Mouse (Mus musculus) left cerebral cortex, adult 9 months (tissue): ENCODE measurements around the gene Ccnf.
A peak's percentile ranks its signal among the peaks of the same experiment; 100 is the strongest.

Source experiments
- DNase-seq, 2 experiments: peaks; one replicate each; pipeline ENCODE4 v3.0.0; 2022; ENCODE audit warnings: low spot score in 2 of 2

Gene Ccnf

DNA sequence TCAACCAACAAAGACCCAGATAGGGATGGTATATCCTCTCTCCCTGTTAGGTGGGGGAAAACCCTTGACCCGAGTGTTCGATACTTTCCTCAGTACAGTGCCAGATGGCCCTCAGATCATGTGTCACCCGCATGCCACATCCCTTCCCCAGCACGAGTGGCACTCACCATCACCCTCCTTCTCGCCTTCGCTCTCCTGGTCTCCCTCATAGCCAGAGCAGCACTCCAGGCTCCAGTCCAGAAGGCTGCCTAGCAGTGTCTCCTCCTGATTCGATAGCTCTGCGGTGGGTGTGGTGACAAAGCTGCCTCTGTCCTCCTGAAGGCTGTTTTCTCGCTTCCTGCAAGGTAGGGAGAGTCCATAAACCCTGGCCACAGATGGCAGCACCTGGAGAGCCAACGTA lies 26.5 kb downstream of the Ccnf start:
- no peak for DNase-seq

DNA sequence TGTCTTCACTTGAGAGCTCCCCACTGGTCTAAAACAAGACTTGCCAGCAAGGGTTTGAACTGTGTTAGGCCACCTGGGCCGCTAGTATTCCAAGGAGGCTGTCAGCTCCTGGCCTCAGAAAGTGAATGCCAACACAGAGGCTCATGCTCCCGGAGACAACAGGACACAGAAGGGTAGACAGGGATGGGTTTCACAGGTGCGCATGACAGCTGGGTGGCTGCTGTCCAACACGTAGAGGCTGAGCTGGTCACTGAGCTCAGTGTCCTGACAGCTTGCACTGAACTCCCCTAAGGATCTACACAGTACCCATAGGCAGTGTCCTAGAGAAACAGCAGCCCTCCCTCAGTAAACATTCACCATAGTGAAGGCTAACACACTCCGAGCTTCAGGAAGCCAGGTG lies 27.8 kb downstream of the Ccnf start:
- DNase-seq = no peak

GRCm38 (mm10) chr17:24222653-24223052 lies 28.6 kb downstream of the Ccnf start:
- no peak for DNase-seq

DNA sequence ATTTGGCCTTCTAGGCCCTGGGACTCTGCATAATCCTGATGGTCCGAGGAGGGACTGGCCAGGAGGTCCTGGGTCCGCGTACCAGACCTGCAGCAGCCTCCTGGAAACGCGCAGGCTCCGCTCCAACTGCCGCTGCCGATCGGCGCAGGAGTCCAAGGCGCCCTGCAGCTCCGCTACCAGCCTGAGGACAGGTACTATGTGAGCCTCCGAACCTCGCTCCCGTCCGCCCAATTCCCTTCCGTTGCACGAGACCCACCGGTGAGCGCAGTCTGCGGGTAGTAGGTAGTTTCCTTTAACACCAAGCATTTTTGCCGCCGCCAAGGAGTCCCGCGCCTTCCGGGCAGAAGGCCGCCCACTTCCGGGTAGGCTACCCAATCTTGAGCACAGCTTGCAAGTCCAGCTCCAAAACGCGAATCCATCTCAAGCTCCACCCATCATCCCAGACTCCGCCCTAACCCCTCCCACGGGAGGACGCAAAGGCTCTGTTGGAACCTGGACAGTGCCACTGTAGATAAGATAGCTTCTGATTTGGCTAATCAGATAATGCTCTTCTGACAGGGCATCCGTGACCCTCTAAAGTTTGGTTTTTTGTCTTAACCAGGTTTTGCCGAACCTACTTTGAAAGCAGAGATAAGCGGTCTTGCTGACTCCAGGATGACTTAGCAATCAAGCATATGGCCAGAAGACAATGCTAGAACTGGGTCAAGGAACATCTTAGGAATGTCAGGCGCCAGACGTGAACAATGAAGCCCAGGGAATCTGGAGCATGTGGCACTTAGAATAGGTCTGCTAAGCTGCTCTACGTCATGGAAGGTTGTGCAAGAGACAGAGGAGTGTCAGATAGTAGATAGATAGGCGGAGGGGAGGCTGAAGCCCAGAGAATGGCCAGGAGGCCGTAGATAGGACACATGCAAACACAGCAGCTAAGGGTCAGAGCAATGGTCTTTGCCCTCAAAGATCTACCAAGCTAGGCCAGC lies 30.6 kb downstream of the Ccnf start, which contains the start of gene Tedc2:
TSS of gene Tedc2 (minus strand) at position 417 of the 977 bp plus-strand sequence.
- peak; percentile 90 to 95 for DNase-seq

GRCm38 (mm10) chr17:24216836-24217235 lies 34.4 kb downstream of the Ccnf start:
- no peak for DNase-seq

GRCm38 (mm10) chr17:24213186-24213585 lies 38.1 kb downstream of the Ccnf start:
- DNase-seq = no peak

DNA sequence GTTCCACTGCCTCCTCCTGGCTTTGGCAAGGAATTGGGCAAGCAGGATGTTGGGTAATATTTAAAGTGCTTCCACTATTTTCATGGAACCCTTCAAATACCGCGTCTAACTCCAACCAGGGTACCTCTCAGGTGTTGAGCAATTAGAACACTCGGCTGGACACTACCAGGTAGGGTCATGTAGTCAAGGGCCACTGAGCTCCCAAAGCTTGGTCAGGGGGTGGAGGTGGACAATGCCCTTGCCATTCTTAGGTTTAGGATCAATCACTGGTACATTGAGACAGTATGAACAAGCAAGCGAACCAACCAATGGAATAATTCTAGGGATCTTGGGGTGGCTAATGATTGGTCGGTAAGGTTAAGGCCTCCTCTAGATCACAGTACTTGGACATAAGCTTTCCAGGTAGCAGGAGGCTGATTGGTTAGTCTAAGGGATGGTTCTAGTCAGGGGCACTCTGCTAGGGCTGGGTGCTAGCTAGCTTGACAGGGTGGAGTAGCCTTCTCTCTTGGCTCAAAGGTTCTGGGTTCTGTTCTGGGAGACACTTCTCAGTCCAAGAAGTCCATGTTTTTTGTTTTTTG lies 38.8 kb downstream of the Ccnf start:
- DNase-seq = no peak

DNA sequence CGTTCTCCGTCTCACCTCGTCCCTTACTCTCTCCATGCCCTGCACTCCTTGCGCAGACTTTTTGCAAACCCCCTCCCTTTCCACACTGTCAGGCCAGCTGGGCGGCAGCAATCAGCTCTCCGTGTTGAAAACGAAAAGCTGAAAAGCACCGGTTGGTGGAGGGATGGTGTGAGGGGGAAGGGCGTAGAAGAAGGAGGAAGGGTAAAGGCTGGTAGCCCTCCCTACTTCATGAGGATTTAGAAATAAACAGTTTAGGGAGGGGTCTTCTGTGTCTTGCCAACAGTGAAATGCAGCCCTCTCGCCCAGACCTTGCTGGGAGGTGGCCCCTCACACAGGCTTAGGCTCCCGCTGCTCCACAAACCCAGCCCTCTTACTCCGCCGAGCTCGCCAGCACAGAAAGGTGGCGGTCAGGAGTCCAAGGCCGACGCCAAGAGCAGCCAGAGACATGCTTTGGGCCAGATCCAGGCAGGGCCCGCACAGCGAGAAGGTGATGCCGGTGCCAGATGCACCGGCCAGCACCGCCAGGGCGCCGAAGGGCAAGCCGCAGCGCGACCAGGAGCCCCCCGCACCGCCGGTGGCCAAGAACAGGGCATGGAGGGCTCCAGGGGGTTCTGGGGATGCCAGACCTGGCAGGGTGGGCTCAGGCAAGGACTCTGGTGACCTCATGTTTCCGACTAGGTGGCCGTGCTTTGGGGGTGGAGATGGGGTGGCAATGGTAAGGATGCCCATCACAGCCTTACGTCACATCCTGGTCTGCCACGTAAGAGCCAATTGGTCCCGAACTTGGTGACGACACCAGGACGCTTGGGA lies 39.4 kb downstream of the Ccnf start:
- peak; percentile 81 to 91 for DNase-seq

DNA sequence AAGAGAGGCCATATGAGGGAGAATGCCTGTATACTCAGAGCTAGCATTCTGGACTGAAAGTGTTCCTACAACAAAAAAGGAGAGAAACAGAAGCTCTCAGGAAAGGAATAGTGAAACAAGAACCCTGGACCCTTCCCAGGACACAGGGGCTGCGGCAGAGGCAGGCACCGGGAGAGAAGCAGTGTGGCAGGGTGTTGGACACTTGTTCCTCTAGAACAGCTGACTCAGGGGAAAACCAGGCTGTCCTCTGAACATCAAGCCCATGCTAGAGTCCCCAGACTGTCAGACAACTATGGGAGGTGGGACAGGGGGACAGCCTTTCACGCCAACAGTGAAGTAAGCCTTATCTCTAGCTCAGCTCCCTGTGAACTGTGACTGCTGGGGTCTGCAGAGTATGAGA lies 40.7 kb downstream of the Ccnf start:
- no peak for DNase-seq

GRCm38 (mm10) chr17:24209916-24210240 lies 41.4 kb downstream of the Ccnf start:
- no peak for DNase-seq

GRCm38 (mm10) chr17:24209043-24209915 lies 42.0 kb downstream of the Ccnf start, which contains the start of gene Ntn3:
Gene Ntn3, minus strand, starts transcription at chr17:24209531.
- peak in 1 of 2 experiments; percentile 45 for DNase-seq

DNA sequence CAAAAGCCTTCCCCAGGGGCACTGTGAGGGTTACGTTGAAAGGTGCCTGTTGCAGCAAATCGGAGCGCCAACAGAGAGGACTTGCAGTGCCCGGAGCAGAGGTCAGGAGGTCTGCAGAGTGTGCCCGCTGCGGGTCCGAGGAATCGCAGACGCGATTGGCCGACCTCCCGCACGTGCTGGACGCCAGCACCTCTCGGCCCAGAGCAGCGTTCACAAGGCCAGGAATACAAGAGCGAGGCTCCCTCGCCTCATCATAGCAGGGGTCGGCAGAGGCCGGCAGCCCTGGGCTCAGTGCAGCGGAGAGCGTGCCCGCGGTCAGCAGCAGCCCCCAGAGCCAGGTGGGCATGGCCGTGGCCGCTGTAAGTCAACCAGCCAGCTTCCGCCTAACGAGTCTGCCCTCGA lies 42.6 kb downstream of the Ccnf start:
- peak in 1 of 2 experiments; percentile 28 for DNase-seq

DNA sequence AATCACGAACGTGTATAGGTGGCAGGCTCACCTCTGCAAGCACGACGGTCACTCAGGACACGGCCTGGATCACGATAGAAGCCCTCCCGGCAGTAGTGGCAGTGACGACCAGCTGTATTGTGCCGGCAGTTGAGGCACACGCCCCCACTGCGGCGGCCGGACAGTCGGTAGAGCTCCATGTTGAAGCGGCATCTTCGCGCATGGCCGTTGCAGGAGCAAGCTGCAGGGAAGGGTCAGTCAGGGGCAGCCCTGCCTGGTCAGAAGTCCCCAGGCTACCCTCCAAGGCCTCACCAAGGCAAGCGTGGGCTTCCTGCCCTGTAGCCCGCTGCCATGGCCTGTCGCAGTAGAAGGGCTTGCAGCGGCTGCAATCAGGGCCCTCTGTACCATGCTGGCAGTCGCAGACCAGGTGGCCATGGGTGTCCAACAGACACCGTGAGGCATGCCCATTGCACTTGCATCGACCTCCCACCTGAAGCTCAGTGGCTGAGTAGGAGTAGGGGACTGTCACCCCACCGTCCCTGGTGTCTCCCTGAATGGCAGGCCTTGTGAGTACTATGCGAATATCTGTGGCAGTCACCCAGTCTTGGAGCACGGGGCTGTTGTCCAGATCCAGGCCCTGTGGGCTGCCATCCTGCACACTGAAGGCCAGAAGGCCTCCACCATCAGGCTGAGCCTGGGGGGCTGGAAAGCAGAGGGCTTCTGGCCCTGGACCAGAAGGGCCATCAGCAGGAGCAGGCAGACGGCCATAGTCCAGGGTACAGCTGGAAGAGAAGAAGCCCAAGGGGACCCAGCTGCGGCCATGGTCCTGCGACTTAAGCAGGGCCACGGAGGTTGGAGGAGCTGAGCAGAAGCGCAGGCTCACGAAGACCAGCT lies 43.3 kb downstream of the Ccnf start:
- no peak for DNase-seq

GRCm38 (mm10) chr17:24206451-24207351 lies 44.6 kb downstream of the Ccnf start:
- peak in 1 of 2 experiments; percentile 83 for DNase-seq

DNA sequence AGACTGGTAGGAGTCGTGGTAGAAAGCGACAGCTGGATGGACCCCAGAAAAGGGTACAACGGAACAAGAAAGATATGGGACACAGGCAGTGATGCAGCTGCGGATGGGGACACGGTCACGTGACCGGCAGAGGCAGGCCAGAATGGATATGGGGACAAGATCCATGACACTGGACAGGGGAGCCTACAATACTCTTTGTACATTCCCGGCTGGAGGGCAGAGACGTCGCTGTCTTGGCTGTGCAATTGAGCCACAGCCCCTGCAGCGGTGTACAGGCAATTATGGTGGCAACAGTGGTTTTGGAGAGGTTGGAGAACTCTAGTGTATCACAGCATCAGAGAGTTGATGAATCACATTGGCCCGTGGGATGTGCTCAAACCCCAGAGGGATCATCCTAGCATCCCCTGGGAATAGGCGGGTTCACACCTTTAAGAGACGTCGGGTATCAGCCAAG lies 45.3 kb downstream of the Ccnf start:
- no peak for DNase-seq

- peak; percentile 85 to 94 for DNase-seq
These were observed 45.9 kb downstream of the Ccnf start, which contains the start of gene Tbc1d24 for GRCm38 (mm10) chr17:24205284-24205888. Gene Tbc1d24, minus strand, starts transcription at chr17:24205562.

- DNase-seq = peak in 1 of 2 experiments; percentile 23
These were observed 46.4 kb downstream of the Ccnf start for GRCm38 (mm10) chr17:24204846-24205245.
